Mouse (Mus musculus) cerebellum, adult 9-11 months (tissue): ENCODE measurements at regions not wholly inside any gene's neighbourhood (a gene's known extent, or its start where the extent isn't known, plus 50 kb on each side); places are given as distances from the start of the nearest gene placed in this dataset.

ENCODE experiments used
- DNase-seq: peaks from one replicate; pipeline ENCODE4 v3.0.0; 2022

DNA sequence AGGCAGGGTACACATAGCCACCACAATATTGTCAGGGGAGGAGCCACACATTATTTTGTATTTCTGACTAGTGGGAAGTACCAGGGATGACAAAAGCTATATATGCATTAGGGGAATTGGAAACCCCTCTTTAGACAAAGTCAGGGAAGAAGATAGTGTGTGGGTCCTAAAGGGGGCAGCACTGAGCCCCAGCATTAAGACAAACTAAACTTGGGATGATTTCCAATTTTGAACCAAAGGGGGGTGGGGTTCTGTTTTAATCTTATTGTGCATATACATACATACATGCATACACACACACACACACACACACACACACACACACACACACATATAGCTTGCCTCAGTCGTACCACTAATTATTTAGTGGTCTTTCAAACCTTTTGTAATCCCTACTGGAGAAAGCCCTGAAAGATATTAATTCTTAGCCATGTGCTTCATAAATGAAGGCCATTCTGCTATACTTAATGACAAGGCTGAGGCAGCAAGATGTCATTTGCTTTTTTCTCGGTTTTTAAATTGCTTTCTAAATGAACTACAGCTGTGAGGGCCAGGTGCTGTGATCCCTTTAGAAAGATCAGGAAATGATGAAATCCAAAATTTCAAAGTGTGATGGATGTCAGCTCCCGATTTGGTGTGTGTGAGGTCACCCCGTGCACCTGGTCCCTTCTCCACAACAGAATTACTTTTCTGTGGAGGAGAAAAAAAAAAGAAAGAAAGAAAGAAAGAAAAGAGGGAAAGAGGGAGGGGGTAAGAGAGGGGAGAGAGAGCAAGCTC is 523.5 kb downstream of the Rnf144a start:
- no peak for DNase-seq

- DNase-seq, result no peak
Observed at GRCm38 (mm10) chr12:25890722-25891121, 524.3 kb downstream of the Rnf144a start.

DNA sequence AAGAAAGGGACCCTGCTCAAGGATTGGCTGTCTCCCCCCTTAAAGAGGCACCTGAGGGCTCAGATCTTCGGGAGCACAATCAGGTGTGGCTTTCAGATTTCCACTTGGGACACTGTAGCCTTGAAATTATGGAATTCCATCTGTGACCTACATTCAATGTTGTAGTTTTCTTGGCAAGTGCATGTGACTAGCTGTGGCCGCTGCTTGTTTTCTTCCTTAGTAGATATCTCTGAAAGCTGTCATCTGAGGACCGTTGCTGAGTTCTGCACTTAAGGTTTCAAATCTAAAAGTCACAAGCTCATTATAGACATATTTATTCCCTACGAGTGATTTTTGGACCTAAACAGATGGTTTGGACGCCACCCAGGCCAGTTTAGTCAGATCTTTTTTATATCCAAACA is 531.3 kb downstream of the Rnf144a start:
- DNase-seq, result peak; percentile 63

- no peak for DNase-seq
Observed at GRCm38 (mm10) chr12:25871816-25872215, 543.2 kb downstream of the Rnf144a start.

DNA sequence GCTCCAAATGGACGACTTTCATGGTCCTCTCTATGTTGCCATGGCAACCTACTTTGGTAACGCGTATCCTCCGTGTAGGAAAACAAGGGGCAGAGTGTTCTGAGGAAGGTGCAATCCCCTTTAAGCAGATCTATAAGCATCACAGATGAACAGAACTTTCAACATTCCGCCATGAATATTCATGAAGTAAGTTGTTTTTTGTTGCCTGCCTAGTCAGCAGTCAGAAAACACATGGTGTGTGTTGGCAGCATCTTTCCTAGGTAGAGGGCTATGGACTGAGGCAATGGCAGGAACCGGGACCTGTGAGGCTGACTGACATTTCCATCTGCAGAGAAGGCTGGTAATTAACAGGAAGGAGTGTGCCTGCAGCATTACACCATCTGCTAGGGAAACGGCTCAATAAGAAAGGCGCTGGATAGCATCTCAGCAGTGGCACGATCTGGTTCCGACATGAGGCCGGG is 544.0 kb downstream of the Rnf144a start:
- DNase-seq, result peak; percentile 89

- DNase-seq, result peak; percentile 64
Observed at GRCm38 (mm10) chr12:25869846-25870245, 545.2 kb downstream of the Rnf144a start.

DNA sequence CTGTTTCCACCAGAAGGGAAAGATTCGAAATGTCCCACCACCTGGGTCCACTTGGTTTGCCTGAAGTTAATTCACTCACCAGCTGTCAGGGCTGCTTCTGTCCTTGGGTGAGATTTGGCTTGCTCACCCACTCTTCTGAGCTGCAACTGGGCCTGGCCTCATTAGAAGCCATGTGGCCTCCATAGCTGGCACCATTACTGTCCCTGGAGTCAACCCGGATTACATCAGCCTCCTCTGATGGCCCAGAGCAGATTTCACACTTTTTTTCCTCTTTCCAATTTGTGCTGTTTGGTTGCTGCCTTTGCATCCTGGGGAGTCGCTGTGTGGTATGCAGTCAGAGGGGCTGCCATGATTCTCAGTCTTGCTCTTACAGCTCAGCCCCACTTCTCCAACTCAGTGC is 550.0 kb downstream of the Rnf144a start:
- peak; percentile 78 for DNase-seq

GRCm38 (mm10) chr12:25864113-25864852 is 550.8 kb downstream of the Rnf144a start:
- DNase-seq, result peak; percentile 54

- no peak for DNase-seq
Observed at GRCm38 (mm10) chr12:25861100-25861499, 554.0 kb downstream of the Rnf144a start.

GRCm38 (mm10) chr12:25858397-25858796 is 556.7 kb downstream of the Rnf144a start:
- no peak for DNase-seq

GRCm38 (mm10) chr12:25830057-25830456 is 585.0 kb downstream of the Rnf144a start:
- no peak for DNase-seq

DNA sequence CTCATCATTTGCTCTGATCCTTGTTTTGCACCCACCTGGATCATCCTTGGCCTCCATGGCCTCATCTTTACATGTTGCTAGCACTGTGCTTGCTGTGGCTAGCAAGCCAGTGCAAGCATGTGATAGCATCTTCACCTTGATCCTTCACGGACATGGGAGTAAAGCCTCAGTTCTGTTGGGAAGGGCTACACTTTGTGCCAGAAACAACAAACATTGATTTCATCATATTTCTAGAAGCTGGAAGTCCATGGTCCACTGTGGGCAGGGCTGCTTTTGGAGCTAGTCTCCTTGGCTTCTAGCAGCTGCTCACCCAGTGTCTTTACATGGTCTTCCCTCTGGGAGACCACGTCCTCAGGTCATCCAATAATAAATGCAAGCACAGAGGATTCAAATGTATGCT is 587.1 kb downstream of the Rnf144a start:
- DNase-seq, result no peak

GRCm38 (mm10) chr12:25826928-25827327 is 588.1 kb downstream of the Rnf144a start:
- no peak for DNase-seq

DNA sequence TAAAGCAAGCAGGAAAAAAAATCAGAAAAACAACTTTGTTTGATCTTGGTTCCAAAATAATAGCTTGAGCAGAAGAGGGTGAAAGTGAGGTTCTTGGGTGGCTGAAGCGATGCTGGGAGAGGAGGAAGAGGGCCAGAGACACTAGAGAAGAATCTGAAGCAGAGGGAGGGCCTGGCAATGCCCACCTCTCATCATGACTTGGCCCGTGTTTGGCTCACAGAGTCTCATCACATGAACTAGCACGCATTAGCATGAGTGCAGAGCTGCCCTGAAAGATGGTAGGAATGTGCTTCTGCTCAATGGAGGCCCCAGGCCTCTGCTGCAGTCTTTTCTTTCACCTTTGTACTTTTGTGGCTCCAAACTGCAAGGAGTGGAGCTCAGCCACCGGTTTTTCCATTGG is 588.6 kb downstream of the Rnf144a start:
- no peak for DNase-seq

- DNase-seq, result no peak
Observed at GRCm38 (mm10) chr12:25816248-25816647, 598.8 kb downstream of the Rnf144a start.

GRCm38 (mm10) chr12:25795092-25795491 is 620.0 kb downstream of the Rnf144a start:
- no peak for DNase-seq

DNA sequence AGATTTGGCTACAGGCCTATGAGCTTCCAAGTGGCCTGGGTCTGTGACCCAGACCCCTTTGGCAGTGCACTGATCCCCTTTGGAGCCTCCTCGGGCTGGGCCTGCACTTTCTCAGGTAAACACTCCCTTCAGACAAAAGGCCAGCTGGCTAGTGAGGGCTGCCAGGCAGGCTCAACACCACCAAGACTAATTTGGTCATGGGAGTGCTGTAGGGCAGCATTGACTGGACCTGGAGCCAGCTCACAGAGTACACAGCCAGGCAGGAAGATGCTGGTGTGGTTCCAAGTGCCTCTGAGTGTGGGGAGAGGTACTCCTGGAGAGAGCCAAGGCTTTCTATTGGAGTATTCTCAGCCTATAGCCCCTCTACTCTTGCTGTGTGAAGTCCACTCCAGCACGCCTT is 620.5 kb downstream of the Rnf144a start:
- DNase-seq, result peak; percentile 82

DNA sequence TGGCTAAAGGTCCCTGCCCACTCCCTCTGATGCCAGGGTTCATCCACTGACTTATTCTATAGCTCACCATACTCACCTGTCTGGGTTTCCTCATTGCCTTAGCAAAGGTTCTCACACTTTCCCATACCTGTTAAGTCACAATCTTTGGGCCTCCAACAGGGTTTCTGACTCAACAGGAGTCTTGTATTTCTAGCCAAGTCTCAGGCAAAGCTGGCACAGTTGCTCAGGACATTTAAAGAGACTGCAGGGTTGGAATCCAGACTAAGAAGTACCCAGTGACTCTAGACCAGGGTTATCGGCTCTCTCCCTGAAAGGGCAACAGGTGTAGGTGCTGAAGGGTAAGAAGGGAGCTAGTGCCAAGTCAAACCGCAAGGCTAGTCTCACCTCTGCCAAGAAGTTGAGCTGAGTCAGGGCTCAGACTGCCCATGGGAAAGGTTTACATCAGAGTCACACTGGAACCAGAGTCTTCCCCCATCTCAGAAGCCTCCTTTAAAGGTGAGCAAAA is 622.4 kb downstream of the Rnf144a start:
- DNase-seq, result peak; percentile 9

GRCm38 (mm10) chr12:25790956-25791355 is 624.1 kb downstream of the Rnf144a start:
- DNase-seq, result no peak

DNA sequence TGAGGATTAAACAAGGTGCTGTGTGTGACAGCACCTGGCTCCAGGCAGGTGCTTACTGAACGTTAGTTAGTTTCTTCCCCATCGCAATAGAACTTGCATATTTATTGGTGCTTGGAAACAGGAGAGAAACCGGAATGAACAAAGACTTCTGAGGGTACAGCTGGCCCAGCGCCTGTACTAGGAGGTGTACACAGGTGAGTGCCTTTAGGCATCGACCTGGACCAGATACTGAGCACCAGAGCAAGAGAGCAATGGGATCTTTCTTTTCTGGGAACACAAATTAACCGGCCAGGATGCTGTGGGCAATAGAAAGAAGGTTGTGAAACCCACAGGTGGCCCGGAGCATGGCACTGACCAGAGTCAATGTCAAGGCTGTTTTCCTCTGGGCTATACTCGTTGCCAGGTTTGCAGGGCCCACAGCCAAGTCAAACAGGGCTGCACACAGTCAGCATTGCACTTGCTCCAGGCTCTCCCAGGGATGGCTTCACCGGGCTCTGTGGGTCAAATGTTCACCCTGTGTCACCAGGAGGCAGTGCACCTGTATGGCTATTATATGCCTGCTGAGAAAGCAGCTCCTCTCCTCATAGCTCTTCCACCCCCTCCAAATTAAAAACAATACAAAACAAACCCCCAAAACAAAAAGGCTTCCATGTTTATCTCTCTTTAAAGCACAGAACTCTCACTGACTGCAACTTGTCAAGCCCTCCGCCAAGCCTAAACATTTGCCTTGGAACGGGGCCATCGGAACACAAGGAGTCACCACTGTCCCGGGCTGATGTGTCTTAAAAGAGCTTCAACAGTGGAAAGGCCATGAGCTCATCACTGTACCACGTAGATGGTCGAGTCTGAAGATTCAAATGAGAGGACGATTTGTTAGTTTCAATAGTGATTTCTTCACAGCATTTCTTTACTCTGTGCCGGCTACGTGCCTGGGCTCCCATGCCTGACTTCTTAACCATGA is 629.1 kb downstream of the Rnf144a start:
- peak; percentile 49 for DNase-seq

DNA sequence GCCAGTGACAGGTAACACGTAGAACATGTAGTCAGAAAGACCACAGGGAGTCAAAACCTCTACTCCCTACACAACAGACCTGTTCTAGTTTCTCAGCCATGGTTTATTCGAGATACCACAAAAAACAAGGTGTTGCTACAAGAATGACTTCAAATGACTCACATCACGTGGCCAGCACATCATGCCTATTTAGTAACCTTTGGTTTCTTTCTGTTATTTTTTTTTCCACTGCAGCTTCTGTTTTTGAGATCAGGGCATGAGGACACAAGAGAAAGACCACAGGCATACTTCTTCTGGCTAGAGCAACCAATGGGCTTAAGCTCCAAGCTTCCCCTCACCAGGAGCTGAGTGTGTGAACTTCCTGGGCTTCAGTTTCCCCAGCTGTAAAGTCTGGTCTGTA is 630.7 kb downstream of the Rnf144a start:
- DNase-seq, result no peak

GRCm38 (mm10) chr12:25782972-25783717 is 631.9 kb downstream of the Rnf144a start:
- DNase-seq, result no peak
